Mouse (Mus musculus): ENCODE measurements around the gene Plk5.

DNA sequence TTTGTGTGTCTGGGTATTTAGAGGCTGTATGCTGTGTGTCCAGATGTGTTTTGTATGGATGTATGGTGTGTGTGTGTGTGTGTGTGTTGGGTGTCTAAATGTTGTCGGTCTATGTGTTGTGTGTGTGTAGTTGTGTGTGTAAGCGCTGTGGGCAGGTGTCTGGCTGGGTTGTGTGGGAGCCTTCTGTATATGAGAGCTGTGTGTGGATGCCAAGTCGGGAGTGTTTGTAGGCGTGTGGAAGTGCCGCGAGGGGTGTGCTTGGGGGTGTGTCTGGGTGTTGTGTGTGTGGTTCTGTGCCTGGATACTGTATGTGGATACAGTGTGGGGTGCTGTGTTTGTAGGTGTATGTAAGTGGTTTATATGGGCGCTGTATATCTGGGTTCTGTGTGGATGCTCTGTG is 1.1 kb downstream of the Plk5 start:
- TF ChIP-seq POLR2A (IDR thresholded peaks at IDR 0.05; ENCODE audit: borderline replicate concordance, extremely low read depth, low read depth, low read length) (no peak), CTCF (IDR thresholded peaks at IDR 0.05; ENCODE audit: insufficient read depth, low read length) (no peak)

Data from lung, adult 2 months (tissue).